Mouse (Mus musculus) frontal cortex, adult 2 months (tissue): ENCODE measurements around the gene Vmn2r7. TPM values are rescaled to one million over a fixed set of nuclear protein-coding genes. Genes with fewer than 3 reads are reported as not detected.
A peak's percentile ranks its signal among the peaks of the same experiment; 100 is the strongest.
"Not testable (repeated sequence)": the region's sequence is repeated elsewhere in the genome, so short reads cannot be mapped to it uniquely, and the experiment has no call there.

Source experiments
- DNase-seq, 2 experiments: peaks; one replicate each; pipeline ENCODE4 v3.0.0; 2022; ENCODE audit warnings: low spot score in 1 of 2; ENCODE audit errors: extremely low spot score in 1 of 2
- polyA plus RNA-seq: library from polyadenylated mRNA; depleted of rRNA; stranded (reverse); fragments of >200 nt; gene quantifications from 2 replicates; pipeline ENCODE4 v1.2.3, GENCODE M21; 2012; rRNA removed

The Vmn2r7 gene
- polyA plus RNA-seq = 0.02 TPM in 1 of 2 replicates, not detected in the other

DNA sequence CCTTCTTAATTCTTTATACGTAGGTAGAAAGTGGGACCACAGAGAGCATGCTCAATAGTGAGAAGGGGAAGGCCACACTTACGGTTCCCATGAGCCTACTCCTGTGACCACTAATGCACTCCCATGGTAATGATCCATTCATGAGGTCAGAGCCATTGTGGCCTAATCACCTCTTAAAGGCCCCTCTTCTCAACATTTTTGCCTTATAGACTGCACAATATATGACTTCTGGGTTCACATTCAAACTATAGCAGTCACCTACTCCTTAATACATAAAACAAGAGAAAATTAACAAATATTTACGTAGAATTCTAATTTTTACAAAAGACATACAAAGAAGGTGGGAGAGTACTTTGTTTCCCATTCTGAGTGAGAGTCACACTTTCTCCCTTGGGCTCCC, at the start of gene Vmn2r7:
Gene Vmn2r7 (minus strand): TSS at position 101 of the 400 bp plus-strand sequence.
- not testable (repeated sequence) for DNase-seq

DNA sequence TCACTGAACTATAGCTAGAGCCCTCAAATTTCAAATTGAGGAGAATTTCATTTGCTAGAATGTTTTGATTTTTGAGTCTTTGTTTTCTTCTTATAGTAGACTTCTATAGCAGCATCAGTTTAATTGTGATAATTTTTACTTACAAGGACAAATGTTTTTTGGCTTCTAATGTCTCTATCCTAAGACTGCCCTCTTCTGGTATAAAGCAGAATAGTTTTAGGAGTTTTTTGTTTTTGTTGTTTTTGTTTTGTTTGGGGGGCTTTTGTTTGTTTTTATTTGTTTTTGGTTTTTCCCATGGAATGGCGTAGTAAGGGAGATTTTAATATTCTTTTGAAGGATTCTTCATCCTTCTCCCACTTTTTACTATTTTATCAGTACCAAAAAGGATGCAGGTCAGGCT, 45.2 kb upstream of the Vmn2r7 start:
- no peak for DNase-seq

DNA sequence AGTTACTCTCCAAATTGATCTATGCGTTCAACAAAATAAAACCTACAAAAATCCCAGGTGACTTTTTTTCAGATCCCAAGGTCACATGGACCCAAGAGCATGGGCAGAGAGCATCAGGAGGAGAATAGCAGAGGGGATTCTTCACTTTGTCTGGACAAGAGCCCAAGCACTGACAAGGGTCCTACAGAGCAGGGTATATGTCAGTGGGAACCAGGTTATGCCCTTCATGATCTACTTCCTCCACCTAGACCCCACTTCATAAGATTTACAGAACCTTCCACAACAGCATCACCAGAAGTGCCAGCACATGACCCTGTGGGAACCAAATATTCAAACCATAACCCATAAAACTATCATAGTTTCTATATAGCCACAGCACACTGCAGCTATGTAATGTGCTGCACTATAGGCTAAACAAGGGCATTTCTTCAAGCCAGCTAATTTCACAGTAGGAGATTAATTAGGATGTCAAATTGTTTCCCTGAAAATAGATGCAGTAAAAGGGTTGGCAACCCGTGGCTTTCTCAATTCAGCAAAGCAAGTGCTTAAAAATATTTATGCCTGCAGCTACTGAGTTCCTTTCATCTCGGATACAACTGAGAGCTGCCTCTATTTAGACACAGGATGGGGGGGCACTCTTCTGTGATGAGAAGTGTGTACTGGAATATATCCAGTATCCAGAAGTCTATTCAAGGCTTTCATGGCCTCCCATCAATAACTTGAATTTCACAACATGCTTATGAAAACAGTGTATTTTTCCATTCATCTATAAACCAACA, 33.8 kb upstream of the Vmn2r7 start:
- no peak for DNase-seq

DNA sequence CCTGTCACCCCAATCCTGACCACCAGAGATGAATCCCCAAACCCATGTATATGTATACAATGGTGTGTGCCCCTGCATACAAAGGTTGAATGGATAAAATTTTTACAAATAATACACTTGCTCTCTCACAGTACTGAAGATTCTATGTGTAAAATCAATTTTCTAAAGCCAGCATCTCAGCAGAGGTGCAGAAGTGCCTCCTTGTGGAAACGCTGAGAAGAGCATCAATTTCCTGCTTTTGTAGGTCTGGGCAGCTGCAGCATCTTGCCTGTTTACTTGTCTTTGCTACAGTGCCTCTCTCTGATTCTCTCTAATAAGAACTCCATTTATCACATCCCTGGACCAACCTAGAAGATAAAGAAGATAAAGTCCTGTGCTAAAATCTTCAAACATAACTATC, 32.1 kb upstream of the Vmn2r7 start:
- DNase-seq = peak in 1 of 2 experiments; percentile 6

DNA sequence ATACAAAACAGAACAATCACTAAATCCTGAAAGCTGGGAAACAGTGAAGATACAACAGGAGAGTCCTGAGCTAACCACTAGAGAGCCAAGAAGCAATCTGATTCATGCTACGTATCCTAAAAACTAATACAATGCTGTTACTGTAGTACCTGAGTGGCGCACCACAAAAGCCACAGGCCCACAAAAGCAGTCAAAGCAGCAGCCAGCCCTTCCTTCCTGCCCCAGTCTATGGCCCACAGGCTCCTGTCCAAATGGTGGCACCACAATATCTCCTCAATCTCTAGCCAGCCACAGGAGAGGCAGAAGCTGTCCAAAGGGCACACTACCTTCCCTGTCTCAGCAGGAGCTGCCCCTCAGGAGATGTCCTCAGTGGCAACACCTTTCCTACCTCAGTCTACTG, 1.7 kb downstream of the Vmn2r7 start:
- DNase-seq = no peak

DNA sequence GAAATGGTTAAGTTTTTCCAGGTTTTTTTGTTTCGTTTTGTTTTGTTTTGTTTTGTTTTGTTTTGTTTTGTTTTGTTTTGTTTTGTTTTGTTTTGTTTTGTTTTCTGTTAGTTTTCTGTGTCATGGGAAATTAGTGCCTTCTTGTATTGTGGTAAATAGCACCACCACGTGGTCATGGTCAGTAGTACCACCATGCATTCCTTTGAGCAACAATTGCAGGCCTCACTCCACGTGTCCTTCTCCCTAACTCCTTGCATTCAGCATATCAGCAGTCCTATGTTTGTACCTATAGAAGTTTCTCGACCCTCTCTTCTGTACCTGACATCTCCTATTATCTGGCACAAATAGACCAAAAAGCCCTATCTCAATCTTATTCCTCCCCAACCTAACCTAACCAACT, 2.3 kb downstream of the Vmn2r7 start:
- DNase-seq = peak; percentile 6 to 74

DNA sequence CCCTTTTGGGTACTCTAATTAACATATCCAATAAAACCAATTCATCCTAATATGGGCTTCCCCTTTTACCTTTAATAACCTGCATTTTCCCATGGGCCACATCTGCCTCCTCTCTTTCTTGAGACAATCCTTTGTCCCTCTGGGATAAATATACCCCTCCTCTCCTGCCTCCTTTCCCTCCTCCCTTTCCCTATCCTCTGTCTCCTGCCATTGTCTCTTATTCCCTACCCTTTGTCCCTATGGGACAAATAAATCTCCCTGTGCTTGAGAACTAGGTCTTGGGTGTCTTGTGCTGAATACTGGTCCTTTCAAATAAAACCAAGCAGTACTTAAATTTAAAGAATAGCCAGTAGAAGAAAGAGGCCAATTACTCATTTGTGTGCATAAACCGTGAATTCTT, 13.4 kb downstream of the Vmn2r7 start:
- no peak for DNase-seq

DNA sequence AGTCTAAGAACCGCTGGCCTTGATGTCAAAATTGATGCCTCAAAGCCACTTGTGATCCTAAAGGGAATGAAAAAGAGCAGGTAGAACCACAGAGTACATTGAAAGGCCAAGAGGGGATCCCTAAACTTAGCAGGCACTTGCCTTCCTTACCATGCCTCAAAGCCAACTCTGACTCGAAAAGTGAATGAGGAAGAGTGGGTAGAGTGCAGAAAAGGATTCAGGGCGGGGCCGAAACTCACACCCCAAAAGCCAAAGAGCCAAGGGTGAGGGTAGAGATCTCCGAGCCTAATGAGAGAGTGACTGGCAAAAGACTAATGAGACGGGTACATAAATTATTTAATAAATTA, 53.3 kb downstream of the Vmn2r7 start:
- DNase-seq = no peak

DNA sequence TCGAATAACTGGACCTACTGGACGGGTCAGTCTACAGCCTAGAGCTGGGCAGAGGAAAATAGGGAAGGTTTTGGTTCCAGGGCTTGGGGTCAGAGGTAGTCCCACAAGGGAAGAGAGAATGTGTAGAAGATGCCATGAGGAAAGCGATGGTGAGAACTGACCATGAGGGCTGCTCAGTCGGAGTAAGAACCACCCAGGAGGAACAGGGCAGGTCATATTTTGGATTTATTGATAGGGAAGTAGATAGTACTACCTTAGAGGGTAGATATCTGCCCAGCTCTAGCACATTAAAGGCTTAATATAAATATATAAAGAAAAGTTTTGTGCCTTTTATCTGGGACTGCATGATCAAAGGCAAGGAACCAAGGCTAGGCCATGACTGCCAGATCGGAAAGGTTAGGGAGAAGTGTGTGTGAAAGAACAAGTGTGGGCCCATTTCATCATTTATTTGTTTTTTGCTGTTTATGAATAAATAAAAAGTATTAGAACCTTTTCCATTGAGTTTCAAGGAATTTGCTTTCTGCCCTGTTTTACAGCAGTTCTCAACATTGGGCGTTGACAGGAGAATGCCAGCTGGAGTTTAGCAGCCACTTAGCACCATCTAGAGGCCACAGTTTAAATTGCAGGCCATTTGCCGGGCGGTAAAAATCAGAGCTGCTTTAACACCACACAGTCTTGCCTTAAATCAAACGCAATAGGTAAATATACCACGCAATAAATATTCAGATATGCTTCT, 53.9 kb downstream of the Vmn2r7 start:
- peak; percentile 30 to 86 for DNase-seq

DNA sequence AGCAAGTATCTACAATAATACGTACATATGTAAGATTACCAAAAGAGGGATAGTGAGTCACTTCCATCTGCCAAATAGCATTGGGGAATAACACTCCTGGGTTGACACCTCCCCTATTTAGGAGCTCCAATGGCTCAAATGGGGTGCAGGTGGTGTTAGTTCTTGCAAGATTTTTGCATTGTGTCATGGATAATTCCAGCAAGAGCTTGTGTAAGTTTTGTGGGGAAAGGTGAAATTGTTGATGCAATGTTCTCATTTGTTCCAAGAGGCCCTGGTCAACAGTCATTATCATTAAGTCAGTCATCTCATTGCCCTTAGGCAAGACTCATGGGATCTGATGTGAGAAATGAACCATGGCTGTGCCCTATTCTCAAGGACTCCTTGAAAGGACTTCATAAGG, 61.7 kb downstream of the Vmn2r7 start:
- no peak for DNase-seq

DNA sequence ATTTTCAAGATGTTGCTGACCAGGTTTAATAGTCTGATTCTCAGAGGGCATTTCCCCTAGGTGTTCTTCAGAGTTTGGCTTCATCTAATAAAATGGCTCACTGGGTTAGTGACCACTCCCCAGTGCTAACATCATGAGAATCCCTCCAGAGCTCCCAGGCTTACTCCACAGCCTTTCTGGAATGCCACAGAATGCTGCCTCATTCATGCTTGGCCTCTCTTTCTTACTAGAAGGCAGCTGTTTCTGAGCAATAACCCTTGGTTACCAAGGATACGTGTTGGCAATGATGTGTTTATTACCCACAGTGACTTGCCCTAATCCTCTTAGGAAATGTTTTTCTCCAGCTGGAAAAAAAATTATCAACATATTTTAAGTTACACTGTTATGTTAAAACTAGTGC, 72.4 kb downstream of the Vmn2r7 start:
- DNase-seq = no peak

DNA sequence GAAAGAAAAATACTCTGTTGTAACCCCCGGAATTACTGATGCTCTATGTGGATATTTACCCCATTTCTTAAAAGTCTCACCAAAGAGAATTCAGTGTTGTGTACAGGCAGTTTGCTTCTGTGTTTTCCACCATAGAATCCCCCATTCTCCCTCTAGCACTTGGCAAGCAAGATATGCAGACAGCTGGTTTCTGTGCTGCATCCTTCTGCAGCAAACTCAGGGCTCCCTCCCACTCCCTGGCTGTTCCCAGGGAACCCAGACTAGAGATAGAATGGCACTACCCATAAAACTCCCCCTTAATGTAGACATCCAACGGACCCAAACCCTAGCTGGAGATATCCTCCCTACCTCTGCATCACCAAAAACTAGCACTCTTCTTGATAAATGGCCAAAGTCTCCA, 88.4 kb downstream of the Vmn2r7 start:
- DNase-seq = peak; percentile 33 to 61

DNA sequence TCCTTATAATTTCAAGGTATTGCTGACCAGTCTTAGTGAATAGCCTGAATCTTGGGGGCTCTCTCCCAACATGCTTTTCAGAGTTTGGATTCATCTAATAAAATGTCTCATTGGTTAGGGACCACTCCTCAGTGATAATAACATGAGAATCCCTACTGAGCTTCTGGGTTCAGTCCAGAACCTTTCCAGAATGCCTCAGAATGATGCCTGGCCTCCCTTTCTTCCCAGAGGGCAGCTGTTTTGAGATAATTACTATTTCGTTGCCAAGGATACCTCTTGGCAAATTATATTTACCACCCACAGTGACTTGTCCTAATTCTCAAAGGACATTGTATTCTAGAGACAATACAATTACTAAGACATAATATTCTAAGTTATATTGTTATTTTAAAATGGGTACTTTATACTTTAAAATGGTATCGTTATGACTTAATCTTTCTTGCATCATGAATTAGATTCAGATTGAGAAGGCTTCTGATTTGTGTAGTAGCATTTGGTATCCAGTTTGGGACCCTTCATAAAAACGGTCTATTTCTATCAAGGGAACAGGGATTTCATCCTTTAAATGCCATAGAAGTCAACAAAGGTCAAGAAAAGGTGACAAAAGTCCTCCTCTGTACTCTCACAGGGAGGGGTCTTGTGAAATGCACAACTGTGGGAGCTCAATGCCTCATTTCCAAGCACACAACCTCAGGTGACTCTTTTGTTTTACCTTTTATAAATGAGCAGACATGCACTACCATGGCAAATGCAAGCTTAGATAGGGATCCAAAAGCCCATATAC, 117.2 kb downstream of the Vmn2r7 start:
- not testable (repeated sequence) for DNase-seq

DNA sequence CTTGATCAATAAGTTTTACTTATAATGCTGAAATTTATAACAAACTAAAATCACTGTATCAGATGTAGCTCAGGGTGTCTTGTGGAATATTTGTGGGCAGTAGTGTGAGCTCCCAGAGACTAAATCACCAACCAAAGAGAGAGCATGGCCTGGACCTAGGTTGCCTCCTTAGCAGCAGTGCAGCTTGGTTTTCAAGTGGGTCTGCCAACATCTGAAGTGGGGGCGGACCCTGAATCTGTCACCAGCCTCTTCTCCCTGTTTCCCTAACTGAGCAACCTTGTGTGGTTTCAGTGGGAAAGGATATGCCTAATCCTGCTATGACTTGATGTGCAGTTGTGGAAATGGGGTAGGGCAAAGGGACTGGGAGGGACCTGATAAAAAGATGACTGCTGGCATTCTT, 118.8 kb downstream of the Vmn2r7 start:
- DNase-seq = not testable (repeated sequence)

DNA sequence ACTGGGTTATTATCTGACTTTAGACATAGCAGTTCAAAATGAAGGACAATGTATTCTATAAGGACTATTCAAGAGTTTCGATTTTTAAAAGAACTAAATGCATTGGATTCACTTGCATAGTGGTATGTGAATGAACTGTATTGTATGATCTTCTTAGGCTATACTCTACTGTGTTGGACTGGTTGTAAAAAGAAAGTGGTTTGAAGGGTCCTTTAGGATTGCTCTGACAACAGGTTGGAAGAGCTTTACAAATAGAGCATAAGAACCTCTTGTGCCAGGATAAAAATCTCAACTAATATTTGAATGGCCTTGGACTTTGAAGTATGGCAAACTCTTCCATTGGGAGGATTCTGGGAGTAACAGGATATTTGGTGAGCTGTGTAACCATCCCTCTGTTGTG, 168.5 kb downstream of the Vmn2r7 start:
- not testable (repeated sequence) for DNase-seq
